Mouse (Mus musculus) hindbrain, embryonic 12.5 days (tissue): ENCODE measurements around the gene Hdac6. TPM values are rescaled to one million over a fixed set of nuclear protein-coding genes. Genes with fewer than 3 reads are reported as not detected.

Experiments
- ATAC-seq: fragments of 200-750 bp; cut with Nextera tagmentation; 2 replicates; pipeline ENCODE4 v1.8.0; 2017; ENCODE audit warnings: moderate TSS enrichment; ENCODE audit not compliant: low FRiP score
- H3K27ac ChIP-seq: fragments of 300-500 bp; sonication (generic); 2 replicates; pipeline ENCODE4 v1.5.1; 2016; ENCODE audit warnings: mild to moderate bottlenecking
- H3K27me3 ChIP-seq: fragments of 300-500 bp; sonication (generic); 2 replicates; pipeline ENCODE4 v1.6.1; 2016; ENCODE audit warnings: mild to moderate bottlenecking
- H3K36me3 ChIP-seq: fragments of 300-500 bp; sonication (generic); 2 replicates; pipeline ENCODE4 v1.6.1; 2016; ENCODE audit warnings: mild to moderate bottlenecking
- H3K4me1 ChIP-seq: fragments of 300-500 bp; sonication (generic); 2 replicates; pipeline ENCODE4 v1.6.1; 2016
- H3K4me2 ChIP-seq: fragments of 300-500 bp; sonication (generic); replicated peaks from 2 replicates; pipeline ENCODE4 v1.6.1; 2016; ENCODE audit warnings: mild to moderate bottlenecking
- H3K4me3 ChIP-seq: fragments of 300-500 bp; sonication (generic); 2 replicates; pipeline ENCODE4 v1.5.1; 2016; ENCODE audit warnings: mild to moderate bottlenecking
- H3K9ac ChIP-seq: fragments of 300-500 bp; sonication (generic); 2 replicates; pipeline ENCODE4 v1.6.1; 2016; ENCODE audit warnings: mild to moderate bottlenecking, moderate library complexity
- H3K9me3 ChIP-seq: fragments of 300-500 bp; sonication (generic); replicated peaks from 2 replicates; pipeline ENCODE4 v1.6.1; 2016; ENCODE audit warnings: mild to moderate bottlenecking
- WGBS: fragments of 180-500 bp; shearing (Covaris S2); methylation state at CpG from one replicate; pipeline ENCODE4 v1.1.7; 2016; 5-methylcytosine and 5-hydroxymethylcytosine counted together
- polyA plus RNA-seq: library from polyadenylated mRNA; unstranded; fragments of >200 nt; fragmentation: Nextera tagmentation; extraction: Ambion mirVana; gene quantifications from 2 replicates; pipeline ENCODE4 v1.2.1, GENCODE M21; 2016

Gene Hdac6
- polyA plus RNA-seq = 68.2 and 68.5 TPM in 2 replicates

- Histone ChIP-seq H3K36me3 (0 out of 2 replicates have a peak, but pooled peaks cover 2% of the 10 kb centered on the region), H3K4me3 (peak within 1 kb of the TSS; percentile 39), H3K9ac (peak within 1 kb of the TSS; percentile 58), H3K4me1 (0 out of 2 replicates have a peak, but pooled peaks cover 3% of the 10 kb centered on the region), H3K27me3 (no peaks in the 10 kb centered on the region), H3K4me2 (peak within 1 kb of the TSS; percentile 55), H3K9me3 (no peaks in the 10 kb centered on the region), H3K27ac (peak within 1 kb of the TSS; percentile 52; the same call in 1 of the 2 replicates)
- peak; percentile 98 for ATAC-seq
- WGBS = 23% methylated on average over 32 of the region's 37 CpGs
Measured at GRCm38 (mm10) chrX:7947108-7947899, at the start of gene Hdac6. TSS of gene Hdac6 (minus strand) at chrX:7947889.

- ATAC-seq = no peak
Measured at GRCm38 (mm10) chrX:7993068-7993735, 45.5 kb upstream of the Hdac6 start.

GRCm38 (mm10) chrX:7992379-7993067, 44.8 kb upstream of the Hdac6 start:
- Histone ChIP-seq H3K9me3 (no peaks in the 10 kb centered on the region), H3K4me1 (no peaks in the 10 kb centered on the region), H3K9ac (no peak overlapping the region), H3K27me3 (no peaks in the 10 kb centered on the region), H3K4me2 (no peak overlapping the region), H3K27ac (no peak overlapping the region), H3K4me3 (no peak overlapping the region), H3K36me3 (no peaks in the 10 kb centered on the region)
- WGBS = 67% methylated on average over 8 of the region's 8 CpGs
- ATAC-seq = no peak

More at GRCm38 (mm10) chrX:7993068-7993735, 45.5 kb upstream of the Hdac6 start:
- Histone ChIP-seq H3K4me1 (no peaks in the 10 kb centered on the region), H3K27ac (no peak overlapping the region), H3K27me3 (no peaks in the 10 kb centered on the region), H3K4me2 (no peak overlapping the region), H3K36me3 (no peaks in the 10 kb centered on the region), H3K9ac (no peak overlapping the region), H3K4me3 (no peak overlapping the region), H3K9me3 (no peaks in the 10 kb centered on the region)
- WGBS = 74% methylated on average over 10 of the region's 10 CpGs

DNA sequence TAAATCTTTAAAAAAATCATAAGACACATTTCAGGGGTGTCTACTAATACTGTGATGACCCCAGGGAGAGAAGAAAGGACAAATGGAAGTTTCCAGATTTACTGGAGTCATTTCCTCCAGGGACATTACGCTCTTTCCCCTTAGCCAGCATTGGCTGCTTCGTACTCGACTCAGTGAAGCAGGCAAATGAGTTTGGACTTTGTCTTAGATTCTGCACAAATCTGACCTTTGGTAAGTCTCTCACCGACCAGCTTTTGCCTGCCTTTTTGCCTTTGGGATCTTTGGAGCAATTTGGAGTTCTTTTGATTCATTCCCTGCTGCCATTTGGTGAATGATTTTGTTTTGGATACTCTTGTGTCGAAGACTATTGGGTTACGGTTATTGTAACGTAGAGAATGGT, 33.7 kb upstream of the Hdac6 start:
- H3K4me1 ChIP-seq = no peaks in the 10 kb centered on the region

GRCm38 (mm10) chrX:7977892-7978291, 30.2 kb upstream of the Hdac6 start, which contains the start of gene Gata1:
TSS of gene Gata1 (minus strand) at chrX:7978071.
- Histone ChIP-seq H3K4me3 (no peak within 1 kb of the TSS), H3K27me3 (no peaks in the 10 kb centered on the region), H3K9me3 (no peaks in the 10 kb centered on the region), H3K9ac (no peak within 1 kb of the TSS), H3K4me1 (no peaks in the 10 kb centered on the region), H3K36me3 (no peaks in the 10 kb centered on the region), H3K4me2 (no peak within 1 kb of the TSS), H3K27ac (no peak within 1 kb of the TSS)
- 88% methylated on average over 10 of the region's 11 CpGs for WGBS
- no peak for ATAC-seq

More for the DNA sequence above, 33.7 kb upstream of the Hdac6 start:
- no peak for ATAC-seq
- no peaks in the 10 kb centered on the region for H3K36me3 ChIP-seq
- H3K9ac ChIP-seq = no peak overlapping the region
- no peak overlapping the region for H3K4me3 ChIP-seq
- WGBS = 88% methylated on average over 7 of the region's 7 CpGs
- no peaks in the 10 kb centered on the region for H3K27me3 ChIP-seq
- H3K4me2 ChIP-seq = no peak overlapping the region
- no peaks in the 10 kb centered on the region for H3K9me3 ChIP-seq
- no peak overlapping the region for H3K27ac ChIP-seq

GRCm38 (mm10) chrX:7971292-7971691, 23.6 kb upstream of the Hdac6 start:
- H3K27ac ChIP-seq = no peak overlapping the region
- WGBS = 62% methylated on average over 4 of the region's 4 CpGs
- H3K4me1 ChIP-seq = no peaks in the 10 kb centered on the region
- H3K27me3 ChIP-seq = no peaks in the 10 kb centered on the region
- H3K9ac ChIP-seq = no peak overlapping the region
- H3K36me3 ChIP-seq = no peaks in the 10 kb centered on the region
- no peak for ATAC-seq
- no peak overlapping the region for H3K4me3 ChIP-seq
- H3K9me3 ChIP-seq = no peaks in the 10 kb centered on the region
- H3K4me2 ChIP-seq = no peak overlapping the region

DNA sequence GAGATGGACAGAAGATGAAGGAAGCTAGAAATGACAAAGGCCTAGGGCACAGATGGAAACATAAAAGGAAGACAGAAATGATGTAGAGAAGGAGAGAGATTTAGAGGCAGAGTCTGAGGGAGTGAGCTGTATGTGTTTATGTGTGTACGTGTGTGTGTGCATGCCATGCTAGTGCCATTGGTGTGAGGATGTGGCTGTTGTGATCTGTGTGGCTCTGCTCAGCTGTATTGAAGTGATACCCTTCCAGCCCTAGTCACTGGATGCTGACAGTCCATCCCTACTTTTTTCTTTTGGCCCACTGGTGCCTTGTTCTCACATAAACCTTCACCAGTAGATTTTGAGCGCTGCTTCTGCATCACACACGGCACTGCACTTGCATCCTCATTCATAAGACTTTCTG, 21.2 kb upstream of the Hdac6 start:
- H3K9me3 ChIP-seq = no peaks in the 10 kb centered on the region; the same call in 1 of the 2 replicates
- H3K27me3 ChIP-seq = no peaks in the 10 kb centered on the region
- H3K27ac ChIP-seq = no peak overlapping the region
- no peaks in the 10 kb centered on the region for H3K36me3 ChIP-seq
- H3K4me3 ChIP-seq = no peak overlapping the region
- 92% methylated on average over 3 of the region's 3 CpGs for WGBS
- ATAC-seq = no peak
- H3K9ac ChIP-seq = no peak overlapping the region
- no peak overlapping the region for H3K4me2 ChIP-seq
- no peaks in the 10 kb centered on the region for H3K4me1 ChIP-seq

- H3K9me3 ChIP-seq = no peaks in the 10 kb centered on the region; the same call in 1 of the 2 replicates
- no peak overlapping the region for H3K9ac ChIP-seq
- no peak overlapping the region for H3K27ac ChIP-seq
- H3K36me3 ChIP-seq = no peaks in the 10 kb centered on the region
- no peak overlapping the region for H3K4me2 ChIP-seq
- H3K27me3 ChIP-seq = no peaks in the 10 kb centered on the region
- 85% methylated on average over 8 of the region's 8 CpGs for WGBS
- no peaks in the 10 kb centered on the region for H3K4me1 ChIP-seq
- no peak overlapping the region for H3K4me3 ChIP-seq
- no peak for ATAC-seq
Measured at GRCm38 (mm10) chrX:7968226-7968625, 20.5 kb upstream of the Hdac6 start.

DNA sequence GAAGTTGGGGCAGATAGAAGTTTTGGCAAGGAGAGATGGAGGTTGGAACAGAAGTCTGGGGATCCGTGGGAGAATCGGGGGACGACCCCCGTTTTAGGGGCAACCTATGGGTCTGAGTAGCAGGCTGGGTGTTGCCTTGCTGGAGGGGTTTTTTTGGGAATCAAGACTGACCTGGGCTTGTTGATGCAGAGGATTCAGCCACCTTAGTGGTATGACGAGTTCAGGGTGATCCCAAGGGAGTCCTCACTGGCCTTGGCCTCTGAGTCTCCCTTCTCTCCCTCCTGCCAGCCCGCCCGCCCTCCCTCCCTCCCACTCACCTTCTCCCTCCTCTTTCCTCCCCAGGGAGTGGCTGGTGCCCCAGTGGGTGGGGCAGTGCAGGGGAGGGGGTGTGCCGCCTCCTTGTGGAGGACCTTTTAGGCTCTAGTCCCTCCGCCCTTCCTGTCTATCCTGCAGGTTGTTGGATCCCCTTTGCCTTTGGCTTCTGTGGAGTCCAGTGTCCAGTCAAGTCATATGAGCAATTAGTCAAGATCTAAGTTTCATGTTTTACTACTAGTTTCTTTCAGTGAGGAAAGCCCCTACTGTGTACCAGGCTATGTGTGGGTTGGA, 20.0 kb upstream of the Hdac6 start:
- Histone ChIP-seq H3K27me3 (no peaks in the 10 kb centered on the region), H3K4me2 (no peak overlapping the region), H3K4me3 (no peak overlapping the region), H3K27ac (no peak overlapping the region), H3K4me1 (no peaks in the 10 kb centered on the region), H3K9ac (no peak overlapping the region), H3K9me3 (no peaks in the 10 kb centered on the region; the same call in 1 of the 2 replicates), H3K36me3 (no peaks in the 10 kb centered on the region)
- WGBS = 75% methylated on average over 7 of the region's 9 CpGs
- no peak for ATAC-seq

- Histone ChIP-seq H3K9ac (no peak overlapping the region), H3K9me3 (no peaks in the 10 kb centered on the region; the same call in 1 of the 2 replicates), H3K4me3 (no peak overlapping the region), H3K27me3 (no peaks in the 10 kb centered on the region), H3K27ac (no peak overlapping the region), H3K4me1 (no peaks in the 10 kb centered on the region), H3K36me3 (no peaks in the 10 kb centered on the region), H3K4me2 (no peak overlapping the region)
- ATAC-seq = no peak
- 69% methylated on average over 4 of the region's 4 CpGs for WGBS
Measured at GRCm38 (mm10) chrX:7966161-7966560, 18.5 kb upstream of the Hdac6 start.

DNA sequence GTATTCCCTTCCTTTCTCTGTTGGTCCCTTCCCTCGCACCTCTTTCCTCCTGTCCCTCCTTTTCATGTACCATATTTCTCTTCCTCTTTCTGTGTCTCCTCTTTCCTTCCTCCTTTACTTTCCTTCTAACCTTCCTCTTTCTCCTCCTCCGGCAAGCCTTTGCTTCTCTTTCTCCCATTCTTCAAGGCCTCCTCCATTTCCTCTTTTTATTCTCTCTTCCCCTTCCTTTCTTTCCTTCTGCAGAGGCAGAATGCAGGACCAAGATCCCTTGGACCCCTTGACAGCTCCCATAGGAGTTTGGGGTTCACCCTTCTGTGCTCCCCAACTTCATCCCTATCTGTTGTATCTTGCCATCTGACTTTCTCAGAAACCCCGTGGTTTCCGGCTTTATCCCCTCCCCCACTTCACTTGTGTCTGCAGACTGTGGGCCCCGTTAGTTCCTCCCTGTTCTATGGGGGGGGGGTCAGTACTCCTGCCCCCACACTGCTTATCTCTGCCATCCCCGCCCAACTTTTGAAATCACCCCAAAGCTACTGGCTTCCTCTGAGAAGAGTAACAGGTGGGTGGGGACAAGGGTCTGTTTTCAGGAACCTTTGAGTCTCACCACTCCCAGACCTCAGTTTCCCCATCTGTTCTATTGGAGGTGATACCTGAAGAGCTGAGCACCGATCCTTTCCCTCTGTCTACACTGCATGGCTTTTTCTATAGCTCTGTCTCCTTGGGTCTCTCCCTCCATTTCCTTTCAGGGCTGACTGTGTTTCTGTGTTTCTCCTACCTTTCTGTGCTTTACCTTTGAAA, 16.3 kb upstream of the Hdac6 start:
- Histone ChIP-seq H3K27ac (no peak overlapping the region), H3K4me2 (no peak overlapping the region), H3K4me3 (no peak overlapping the region), H3K9ac (no peak overlapping the region), H3K36me3 (no peaks in the 10 kb centered on the region), H3K9me3 (peaks cover 2% of the 10 kb centered on the region; the same call in 1 of the 2 replicates), H3K4me1 (no peaks in the 10 kb centered on the region), H3K27me3 (no peaks in the 10 kb centered on the region)
- ATAC-seq = no peak
- WGBS = 80% methylated on average over 7 of the region's 7 CpGs
